Mouse (Mus musculus): Measurements from ENCODE around the gene Acbd6. TPM values are rescaled to one million over a fixed set of nuclear protein-coding genes. Genes with fewer than 3 reads are reported as not detected.

The Acbd6 gene
- polyA plus RNA-seq, 1 experiment from 2014 or later, result 101 TPM

DNA sequence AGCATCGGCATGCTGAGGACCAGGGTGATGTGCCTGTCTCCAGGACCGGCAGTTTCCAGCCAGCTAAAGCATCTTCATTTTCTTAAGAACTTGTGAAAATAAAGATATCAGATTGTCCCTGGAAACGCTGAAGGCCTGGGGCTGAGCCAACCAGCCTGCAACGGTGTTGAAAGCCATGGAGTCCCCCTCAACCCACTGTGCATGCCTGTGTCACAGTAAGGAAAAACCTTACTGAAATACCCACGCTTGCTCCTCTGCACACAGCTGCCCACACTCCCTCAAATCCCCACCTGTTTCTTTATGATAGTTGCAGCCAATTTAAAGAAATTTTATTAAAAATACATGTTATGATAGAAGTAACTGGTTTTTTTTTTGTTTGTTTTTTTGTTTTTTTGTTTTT, 98.4 kb downstream of the Acbd6 start:
- Histone ChIP-seq H3K9ac (ENCODE audit: low read depth, low read length) (no peak overlapping the region), H3K27me3 (replicated peaks; ENCODE audit: control insufficient read depth, insufficient read depth, low read length) (no peaks in the 10 kb centered on the region), H3K36me3 (ENCODE audit: control insufficient read depth, insufficient read depth, low read length) (no peaks in the 10 kb centered on the region), H3K27ac (ENCODE audit: low read depth, low read length) (no peak overlapping the region), H3K4me3 (ENCODE audit: low read length) (no peak overlapping the region), H3K9me3 (ENCODE audit: control insufficient read depth, low read length) (no peaks in the 10 kb centered on the region), H3K4me2 (ENCODE audit: low read length) (no peak overlapping the region), H3K4me1 (ENCODE audit: control insufficient read depth, insufficient read depth, low read depth, low read length) (no peaks in the 10 kb centered on the region)
- 67% methylated on average over 5 of the region's 5 CpGs for WGBS
- ATAC-seq, result no peak

DNA sequence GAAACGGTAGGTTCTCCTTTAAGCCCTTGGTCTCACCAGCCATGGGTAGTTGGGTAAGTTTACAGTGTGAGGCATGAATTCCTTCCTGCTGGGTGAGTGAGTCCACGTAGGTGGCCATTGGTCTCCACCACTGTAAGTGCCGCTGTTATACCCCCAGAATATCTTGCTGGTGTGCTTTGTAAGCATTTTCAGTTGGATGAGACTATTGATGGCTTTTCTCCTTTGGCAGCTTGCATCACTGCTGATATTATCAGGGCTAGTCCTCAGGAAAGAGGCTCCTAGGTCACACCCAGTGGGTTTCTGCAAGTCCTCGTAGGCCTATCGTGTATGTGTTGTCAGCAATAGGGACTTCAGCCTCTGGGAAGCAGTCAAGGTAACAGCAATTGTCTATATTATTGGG, 106.1 kb downstream of the Acbd6 start:
- Histone ChIP-seq H3K27ac (ENCODE audit: low read depth, low read length) (no peak overlapping the region), H3K9me3 (ENCODE audit: control insufficient read depth, low read length) (no peaks in the 10 kb centered on the region), H3K4me2 (ENCODE audit: low read length) (no peak overlapping the region), H3K9ac (ENCODE audit: low read depth, low read length) (no peak overlapping the region), H3K4me1 (ENCODE audit: control insufficient read depth, insufficient read depth, low read depth, low read length) (no peaks in the 10 kb centered on the region), H3K36me3 (ENCODE audit: control insufficient read depth, insufficient read depth, low read length) (no peaks in the 10 kb centered on the region), H3K27me3 (replicated peaks; ENCODE audit: control insufficient read depth, insufficient read depth, low read length) (no peaks in the 10 kb centered on the region), H3K4me3 (ENCODE audit: low read length) (no peak overlapping the region)
- WGBS, result 91% methylated on average over 5 of the region's 5 CpGs
- ATAC-seq, result no peak

DNA sequence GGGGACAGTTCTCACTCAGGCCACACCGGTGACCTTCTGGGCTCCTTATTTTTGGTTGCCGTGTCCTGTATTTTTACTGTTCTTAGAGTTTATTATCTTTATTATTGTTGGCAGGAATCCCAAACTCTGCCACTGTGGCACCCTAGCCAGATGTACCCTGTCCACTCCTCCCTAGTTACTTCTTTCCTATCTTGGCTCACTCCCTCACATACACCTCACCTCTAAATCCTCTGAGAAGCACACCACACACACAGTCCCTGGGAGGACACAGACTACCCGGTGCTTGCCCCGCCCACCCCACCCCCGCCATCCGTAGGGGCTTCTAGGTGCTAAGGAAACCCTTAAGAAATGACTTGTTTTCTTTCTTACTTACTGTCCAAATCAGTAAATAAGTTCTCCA, 117.7 kb downstream of the Acbd6 start:
- no peak overlapping the region for H3K4me3 ChIP-seq (ENCODE audit: low read length)
- no peak overlapping the region for H3K9ac ChIP-seq (ENCODE audit: low read depth, low read length)
- no peaks in the 10 kb centered on the region for H3K4me1 ChIP-seq (ENCODE audit: control insufficient read depth, insufficient read depth, low read depth, low read length)
- H3K27ac ChIP-seq (ENCODE audit: low read depth, low read length), result no peak overlapping the region
- WGBS, result 91% methylated on average over 6 of the region's 6 CpGs
- no peak overlapping the region for H3K4me2 ChIP-seq (ENCODE audit: low read length)
- ATAC-seq, result no peak
- no peaks in the 10 kb centered on the region for H3K36me3 ChIP-seq (ENCODE audit: control insufficient read depth, insufficient read depth, low read length)
- no peaks in the 10 kb centered on the region for H3K27me3 ChIP-seq (replicated peaks; ENCODE audit: control insufficient read depth, insufficient read depth, low read length)
- H3K9me3 ChIP-seq (ENCODE audit: control insufficient read depth, low read length), result no peaks in the 10 kb centered on the region

DNA sequence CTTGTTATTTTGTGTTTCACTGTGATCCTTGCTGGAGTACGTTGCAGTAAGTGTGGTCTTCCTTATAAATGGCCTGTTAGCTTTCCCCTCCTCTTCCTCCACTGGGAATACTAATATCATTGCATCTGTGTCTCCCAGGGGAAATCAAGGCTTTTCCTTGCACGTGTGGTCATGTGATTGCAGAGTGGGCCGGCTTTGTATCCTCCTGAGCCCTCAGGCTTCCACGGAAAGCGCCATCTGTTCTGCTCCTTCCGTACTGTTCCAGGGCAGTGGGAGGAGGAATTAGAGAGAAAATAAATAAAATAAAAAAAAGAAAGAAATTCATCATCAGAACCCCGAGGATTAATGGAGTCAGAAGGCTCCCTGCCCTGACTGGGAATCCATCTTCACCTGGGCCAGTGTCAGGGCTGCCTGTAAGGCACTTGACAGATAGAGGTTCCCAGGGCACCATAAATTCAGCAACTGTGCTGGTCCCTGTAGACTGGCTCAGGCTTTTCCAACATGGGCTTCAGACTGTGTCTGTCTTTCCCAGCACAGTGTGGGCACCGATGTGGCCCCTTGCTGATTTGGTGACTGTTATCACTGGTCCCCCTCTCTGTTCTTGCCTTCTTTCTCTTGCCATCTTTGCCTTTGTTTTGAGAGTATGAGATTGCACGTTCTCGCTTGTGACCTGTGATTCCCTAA, 123.3 kb downstream of the Acbd6 start:
- Histone ChIP-seq H3K27me3 (replicated peaks; ENCODE audit: control insufficient read depth, insufficient read depth, low read length) (no peaks in the 10 kb centered on the region), H3K27ac (ENCODE audit: low read depth, low read length) (no peak overlapping the region), H3K36me3 (ENCODE audit: control insufficient read depth, insufficient read depth, low read length) (no peaks in the 10 kb centered on the region), H3K9ac (ENCODE audit: low read depth, low read length) (no peak overlapping the region), H3K4me1 (ENCODE audit: control insufficient read depth, insufficient read depth, low read depth, low read length) (no peaks in the 10 kb centered on the region), H3K9me3 (ENCODE audit: control insufficient read depth, low read length) (no peaks in the 10 kb centered on the region), H3K4me3 (ENCODE audit: low read length) (no peak overlapping the region), H3K4me2 (ENCODE audit: low read length) (no peak overlapping the region)
- WGBS, result 35% methylated on average over 10 of the region's 10 CpGs
- ATAC-seq, result peak; percentile 76

DNA sequence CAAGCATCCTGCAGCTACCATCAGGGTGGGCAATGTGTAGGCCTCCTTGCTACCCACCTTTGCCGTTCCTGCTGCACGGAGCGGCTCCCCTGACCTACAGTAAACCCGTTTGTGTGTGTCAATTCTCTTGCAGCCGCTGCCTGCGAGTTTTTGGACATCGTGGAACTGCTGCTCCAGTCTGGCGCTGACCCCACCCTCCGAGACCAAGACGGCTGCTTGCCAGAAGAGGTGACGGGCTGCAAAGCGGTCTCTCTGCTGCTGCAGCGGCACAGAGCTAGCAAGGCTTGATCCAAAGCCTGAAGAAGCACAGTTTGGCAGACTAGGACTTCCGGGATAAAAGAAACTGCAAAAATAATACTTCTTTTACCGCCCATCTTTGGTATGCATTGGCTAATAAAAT, 128.9 kb downstream of the Acbd6 start:
- WGBS, result 74% methylated on average over 15 of the region's 15 CpGs
- Histone ChIP-seq H3K27me3 (replicated peaks; ENCODE audit: control insufficient read depth, insufficient read depth, low read length) (no peaks in the 10 kb centered on the region), H3K9me3 (ENCODE audit: control insufficient read depth, low read length) (no peaks in the 10 kb centered on the region), H3K4me1 (ENCODE audit: control insufficient read depth, insufficient read depth, low read depth, low read length) (no peaks in the 10 kb centered on the region), H3K9ac (ENCODE audit: low read depth, low read length) (no peak overlapping the region), H3K36me3 (ENCODE audit: control insufficient read depth, insufficient read depth, low read length) (no peaks in the 10 kb centered on the region), H3K27ac (ENCODE audit: low read depth, low read length) (no peak overlapping the region), H3K4me3 (ENCODE audit: low read length) (no peak overlapping the region), H3K4me2 (ENCODE audit: low read length) (no peak overlapping the region)
- ATAC-seq, result no peak

DNA sequence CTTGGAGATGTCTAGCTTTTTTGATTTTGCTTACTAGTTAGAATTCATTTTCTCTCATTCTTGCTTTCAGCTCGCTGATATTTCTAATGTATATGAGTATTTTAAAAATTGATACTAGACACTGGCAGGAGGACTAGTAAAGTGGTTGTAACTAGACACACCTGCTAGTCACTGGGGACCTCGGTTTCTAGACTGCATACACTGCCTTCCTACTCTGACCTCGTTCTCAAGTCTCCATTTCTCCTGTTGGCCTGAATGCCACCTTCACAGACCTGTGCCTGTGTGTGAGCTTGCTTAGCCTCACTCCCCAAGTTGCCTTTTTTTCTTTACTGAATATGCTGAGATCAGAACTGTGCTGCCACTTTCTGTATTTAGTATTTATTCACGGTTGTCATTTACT, 131.2 kb downstream of the Acbd6 start:
- ATAC-seq, result no peak
- no peaks in the 10 kb centered on the region; the same call in 1 of the 2 replicates for H3K4me1 ChIP-seq (ENCODE audit: control insufficient read depth, insufficient read depth, low read depth, low read length)
- 74% methylated on average over 4 of the region's 4 CpGs for WGBS

DNA sequence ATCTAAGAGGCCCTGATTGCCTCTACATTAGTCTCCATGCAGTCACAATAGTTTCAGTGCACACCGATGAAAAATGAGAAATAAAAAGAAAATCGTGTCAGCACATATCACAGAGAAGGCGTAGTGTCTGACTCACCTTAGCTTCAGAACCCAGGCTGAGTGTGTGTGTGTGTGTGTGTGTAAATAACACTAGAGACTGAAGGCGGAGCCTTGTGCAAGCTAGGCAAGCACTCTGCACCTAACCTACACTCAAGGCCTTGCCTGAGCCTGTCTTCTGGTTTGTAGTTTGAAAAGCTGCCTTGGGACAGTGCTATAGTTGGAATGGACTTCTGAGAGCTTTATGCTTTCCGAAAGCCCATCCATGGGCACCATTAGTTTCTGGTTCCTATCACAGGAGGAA, 131.6 kb downstream of the Acbd6 start:
- no peak overlapping the region for H3K4me2 ChIP-seq (ENCODE audit: low read length)
- no peaks in the 10 kb centered on the region for H3K36me3 ChIP-seq (ENCODE audit: control insufficient read depth, insufficient read depth, low read length)
- 66% methylated on average over 5 of the region's 5 CpGs for WGBS
- no peaks in the 10 kb centered on the region for H3K9me3 ChIP-seq (ENCODE audit: control insufficient read depth, low read length)
- H3K4me1 ChIP-seq (ENCODE audit: control insufficient read depth, insufficient read depth, low read depth, low read length), result no peaks in the 10 kb centered on the region; the same call in 1 of the 2 replicates
- no peaks in the 10 kb centered on the region for H3K27me3 ChIP-seq (replicated peaks; ENCODE audit: control insufficient read depth, insufficient read depth, low read length)
- no peak overlapping the region for H3K9ac ChIP-seq (ENCODE audit: low read depth, low read length)
- H3K4me3 ChIP-seq (ENCODE audit: low read length), result no peak overlapping the region
- H3K27ac ChIP-seq (ENCODE audit: low read depth, low read length), result no peak overlapping the region
- ATAC-seq, result no peak

More for the DNA sequence above, 131.2 kb downstream of the Acbd6 start:
- Histone ChIP-seq H3K9ac (ENCODE audit: low read depth, low read length) (no peak overlapping the region), H3K27me3 (replicated peaks; ENCODE audit: control insufficient read depth, insufficient read depth, low read length) (no peaks in the 10 kb centered on the region), H3K36me3 (ENCODE audit: control insufficient read depth, insufficient read depth, low read length) (no peaks in the 10 kb centered on the region), H3K4me2 (ENCODE audit: low read length) (no peak overlapping the region), H3K9me3 (ENCODE audit: control insufficient read depth, low read length) (no peaks in the 10 kb centered on the region), H3K4me3 (ENCODE audit: low read length) (no peak overlapping the region), H3K27ac (ENCODE audit: low read depth, low read length) (no peak overlapping the region)

DNA sequence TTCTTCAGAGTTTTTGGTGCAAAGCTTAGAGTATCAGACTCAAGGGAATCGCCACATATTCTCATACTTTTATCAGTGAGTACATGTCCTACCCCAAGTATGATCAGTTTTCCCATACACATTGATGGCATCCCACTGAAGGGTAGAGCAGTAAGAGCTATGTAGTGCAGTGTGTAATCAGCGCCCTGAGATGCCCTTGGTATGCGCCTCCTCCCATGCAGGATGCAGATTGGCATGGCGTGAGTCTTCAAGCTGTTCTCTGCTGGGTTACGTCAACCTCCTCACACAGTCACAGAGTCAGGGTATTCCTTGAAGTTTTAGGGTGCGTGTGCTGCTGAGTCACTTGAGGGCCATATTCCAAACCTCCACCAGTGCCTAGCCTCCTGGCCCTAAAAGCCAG, 134.3 kb downstream of the Acbd6 start:
- ATAC-seq, result no peak
- H3K4me3 ChIP-seq (ENCODE audit: low read length), result no peak overlapping the region
- H3K9ac ChIP-seq (ENCODE audit: low read depth, low read length), result no peak overlapping the region
- no peak overlapping the region for H3K27ac ChIP-seq (ENCODE audit: low read depth, low read length)
- H3K4me2 ChIP-seq (ENCODE audit: low read length), result no peak overlapping the region
- H3K27me3 ChIP-seq (replicated peaks; ENCODE audit: control insufficient read depth, insufficient read depth, low read length), result no peaks in the 10 kb centered on the region
- H3K4me1 ChIP-seq (ENCODE audit: control insufficient read depth, insufficient read depth, low read depth, low read length), result no peaks in the 10 kb centered on the region; the same call in 1 of the 2 replicates
- 93% methylated on average over 6 of the region's 6 CpGs for WGBS
- no peaks in the 10 kb centered on the region for H3K36me3 ChIP-seq (ENCODE audit: control insufficient read depth, insufficient read depth, low read length)
- no peaks in the 10 kb centered on the region for H3K9me3 ChIP-seq (ENCODE audit: control insufficient read depth, low read length)

DNA sequence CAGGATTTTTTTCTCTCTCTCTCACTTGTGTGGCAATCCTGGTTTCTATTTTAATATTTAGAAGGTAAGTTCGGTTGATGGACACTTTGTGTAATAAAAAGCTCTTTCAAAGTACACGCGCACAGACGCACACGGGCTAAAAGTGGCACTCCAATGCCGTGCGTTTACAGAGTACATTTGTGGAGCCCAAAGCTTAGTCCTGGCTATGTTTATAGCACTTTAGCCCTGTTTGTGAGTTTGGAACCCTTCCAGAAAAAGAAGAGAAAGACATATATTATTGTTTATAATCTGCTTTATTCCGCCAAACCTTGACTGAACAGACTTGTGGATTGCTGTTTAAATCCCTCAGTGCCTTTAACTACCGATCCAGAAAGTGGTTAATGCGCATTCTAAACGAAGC, 135.1 kb downstream of the Acbd6 start:
- Histone ChIP-seq H3K4me3 (ENCODE audit: low read length) (no peak overlapping the region), H3K4me2 (ENCODE audit: low read length) (no peak overlapping the region), H3K9ac (ENCODE audit: low read depth, low read length) (no peak overlapping the region), H3K36me3 (ENCODE audit: control insufficient read depth, insufficient read depth, low read length) (no peaks in the 10 kb centered on the region), H3K4me1 (ENCODE audit: control insufficient read depth, insufficient read depth, low read depth, low read length) (no peaks in the 10 kb centered on the region; the same call in 1 of the 2 replicates), H3K9me3 (ENCODE audit: control insufficient read depth, low read length) (no peaks in the 10 kb centered on the region), H3K27me3 (replicated peaks; ENCODE audit: control insufficient read depth, insufficient read depth, low read length) (no peaks in the 10 kb centered on the region), H3K27ac (ENCODE audit: low read depth, low read length) (no peak overlapping the region)
- 68% methylated on average over 11 of the region's 11 CpGs for WGBS
- ATAC-seq, result no peak
